Mouse (Mus musculus) heart, embryonic 16.5 days (tissue): ENCODE results near the gene B020004J07Rik. TPM values are rescaled to one million over a fixed set of nuclear protein-coding genes. Genes with fewer than 3 reads are reported as not detected.
"Not testable (repeated sequence)": the region's sequence is repeated elsewhere in the genome, so short reads cannot be mapped to it uniquely, and the experiment has no call there.

Experiments used
- ATAC-seq: fragments of 200-750 bp; cut with Nextera tagmentation; replicated peaks from 2 replicates; pipeline ENCODE4 v1.8.0; 2017; ENCODE audit warnings: moderate number of reproducible peaks; ENCODE audit not compliant: insufficient read depth, low FRiP score; ENCODE audit errors: extremely low read depth
- H3K27ac ChIP-seq: fragments of 300-500 bp; sonication (generic); 2 replicates; pipeline ENCODE4 v1.5.1; 2014; ENCODE audit warnings: mild to moderate bottlenecking, low read length, control low read depth, moderate library complexity
- H3K27me3 ChIP-seq: fragments of 300-500 bp; sonication (generic); 2 replicates; pipeline ENCODE4 v1.6.1; 2014; ENCODE audit warnings: low read length, mixed read lengths; ENCODE audit not compliant: control insufficient read depth, insufficient read depth
- H3K36me3 ChIP-seq: fragments of 300-500 bp; sonication (generic); 2 replicates; pipeline ENCODE4 v1.6.1; 2014; ENCODE audit not compliant: control insufficient read depth, insufficient read depth
- H3K4me1 ChIP-seq: fragments of 300-500 bp; sonication (generic); 2 replicates; pipeline ENCODE4 v1.6.1; 2014; ENCODE audit warnings: low read length, mixed read lengths; ENCODE audit not compliant: control insufficient read depth, insufficient read depth
- H3K4me2 ChIP-seq: fragments of 300-500 bp; sonication (generic); 2 replicates; pipeline ENCODE4 v1.6.1; 2014; ENCODE audit warnings: low read depth, mild to moderate bottlenecking, control low read depth, low read length
- H3K4me3 ChIP-seq: fragments of 300-500 bp; sonication (generic); 2 replicates; pipeline ENCODE4 v1.5.1; 2014; ENCODE audit warnings: mild to moderate bottlenecking, control low read depth, low read length
- H3K9ac ChIP-seq: fragments of 300-500 bp; sonication (generic); 2 replicates; pipeline ENCODE4 v1.6.1; 2014; ENCODE audit warnings: low read length, control low read depth
- H3K9me3 ChIP-seq: fragments of 300-500 bp; sonication (generic); replicated peaks from 2 replicates; pipeline ENCODE4 v1.6.1; 2016; ENCODE audit warnings: low read length; ENCODE audit not compliant: control insufficient read depth
- WGBS: fragments of 180-500 bp; shearing (Covaris S2); extraction: QIAGEN DNeasy Blood & Tissue Kit; methylation state at CpG from one replicate; pipeline ENCODE4 v1.1.7; 2014; 5-methylcytosine and 5-hydroxymethylcytosine counted together
- polyA plus RNA-seq: library from polyadenylated mRNA; unstranded; fragments of >200 nt; fragmentation: Nextera tagmentation; extraction: Ambion mirVana; gene quantifications from 2 replicates; pipeline ENCODE4 v1.2.1, GENCODE M21; 2015

The B020004J07Rik gene
- polyA plus RNA-seq = not detected in 2 replicates

GRCm38 (mm10) chr4:101843923-101844322, at the start of gene B020004J07Rik:
Gene B020004J07Rik (minus strand): TSS chr4:101844023.
- not testable (repeated sequence) for H3K4me3 ChIP-seq, H3K27me3 ChIP-seq, H3K27ac ChIP-seq, H3K4me1 ChIP-seq, H3K9me3 ChIP-seq, H3K36me3 ChIP-seq, H3K9ac ChIP-seq, ATAC-seq, H3K4me2 ChIP-seq
- 86% methylated on average over 3 of the region's 4 CpGs for WGBS

- ATAC-seq = no peak
- no peak overlapping the region for H3K4me2 ChIP-seq
- H3K9ac ChIP-seq = no peak overlapping the region
- H3K9me3 ChIP-seq = no peaks in the 10 kb centered on the region
- H3K4me1 ChIP-seq = no peaks in the 10 kb centered on the region
- no peaks in the 10 kb centered on the region for H3K27me3 ChIP-seq
- H3K36me3 ChIP-seq = no peaks in the 10 kb centered on the region
- H3K27ac ChIP-seq = no peak overlapping the region
- H3K4me3 ChIP-seq = no peak overlapping the region
Measured at GRCm38 (mm10) chr4:101889377-101889776, 45.6 kb upstream of the B020004J07Rik start.

GRCm38 (mm10) chr4:101883641-101884040, 39.8 kb upstream of the B020004J07Rik start:
- H3K4me2 ChIP-seq = no peak overlapping the region
- ATAC-seq = no peak
- H3K4me1 ChIP-seq = no peaks in the 10 kb centered on the region
- WGBS = 24% methylated on average over 3 of the region's 3 CpGs
- H3K9me3 ChIP-seq = no peaks in the 10 kb centered on the region
- H3K4me3 ChIP-seq = no peak overlapping the region
- H3K27ac ChIP-seq = no peak overlapping the region
- no peaks in the 10 kb centered on the region for H3K36me3 ChIP-seq
- no peaks in the 10 kb centered on the region for H3K27me3 ChIP-seq
- no peak overlapping the region for H3K9ac ChIP-seq

- not testable (repeated sequence) for ATAC-seq, H3K27ac ChIP-seq, H3K4me2 ChIP-seq, H3K9ac ChIP-seq, H3K4me1 ChIP-seq, H3K9me3 ChIP-seq, H3K36me3 ChIP-seq, H3K4me3 ChIP-seq, H3K27me3 ChIP-seq
- 80% methylated on average over 15 of the region's 15 CpGs for WGBS
Measured at GRCm38 (mm10) chr4:101875687-101876086, 31.9 kb upstream of the B020004J07Rik start.

GRCm38 (mm10) chr4:101872031-101872430, 28.2 kb upstream of the B020004J07Rik start:
- H3K27me3 ChIP-seq, ATAC-seq, H3K9me3 ChIP-seq, H3K4me3 ChIP-seq, H3K9ac ChIP-seq, H3K4me2 ChIP-seq, H3K4me1 ChIP-seq, H3K36me3 ChIP-seq, H3K27ac ChIP-seq: not testable (repeated sequence)
- WGBS = 78% methylated on average over 2 of the region's 2 CpGs

- Histone ChIP-seq H3K36me3 (no peaks in the 10 kb centered on the region), H3K27ac (no peak overlapping the region), H3K4me2 (no peak overlapping the region), H3K27me3 (no peaks in the 10 kb centered on the region), H3K4me3 (no peak overlapping the region), H3K4me1 (no peaks in the 10 kb centered on the region), H3K9me3 (no peaks in the 10 kb centered on the region), H3K9ac (no peak overlapping the region)
- WGBS = 88% methylated on average over 6 of the region's 6 CpGs
- ATAC-seq = no peak
Measured at GRCm38 (mm10) chr4:101862289-101862688, 18.5 kb upstream of the B020004J07Rik start.

- Histone ChIP-seq H3K4me2 (no peak overlapping the region), H3K4me1 (no peaks in the 10 kb centered on the region), H3K9me3 (no peaks in the 10 kb centered on the region), H3K36me3 (no peaks in the 10 kb centered on the region), H3K27me3 (no peaks in the 10 kb centered on the region), H3K4me3 (no peak overlapping the region), H3K9ac (no peak overlapping the region), H3K27ac (no peak overlapping the region)
- ATAC-seq = no peak
- 34% methylated on average over 6 of the region's 6 CpGs for WGBS
Measured at GRCm38 (mm10) chr4:101860873-101861272, 17.1 kb upstream of the B020004J07Rik start.

- Histone ChIP-seq H3K4me2 (no peak overlapping the region), H3K4me1 (no peaks in the 10 kb centered on the region), H3K27ac (no peak overlapping the region), H3K9me3 (peaks cover 11% of the 10 kb centered on the region), H3K36me3 (no peaks in the 10 kb centered on the region), H3K27me3 (no peaks in the 10 kb centered on the region), H3K9ac (no peak overlapping the region), H3K4me3 (no peak overlapping the region)
- ATAC-seq = no peak
- WGBS = 41% methylated on average over 2 of the region's 2 CpGs
Measured at GRCm38 (mm10) chr4:101850908-101851307, 7.1 kb upstream of the B020004J07Rik start.
